Mouse (Mus musculus): ENCODE data around the gene Sec11a. TPM values are rescaled to one million over a fixed set of nuclear protein-coding genes. Genes with fewer than 3 reads are reported as not detected.
A peak's percentile ranks its signal among the peaks of the same experiment; 100 is the strongest.

Sec11a gene
- polyA plus RNA-seq, 1 experiment from 2014 or later: 135 TPM

GRCm38 (mm10) chr7:80885666-80886065 lies 61.9 kb downstream of the Sec11a start:
- no peak overlapping the region for H3K4me2 ChIP-seq
- H3K27me3 ChIP-seq (ENCODE audit: control insufficient read depth, insufficient read depth, low read length): no peaks in the 10 kb centered on the region
- H3K4me1 ChIP-seq (ENCODE audit: control insufficient read depth, insufficient read depth, low read length): peaks cover 11% of the 10 kb centered on the region
- no peak overlapping the region for H3K4me3 ChIP-seq (ENCODE audit: low read depth, low read length)
- no peak overlapping the region for H3K27ac ChIP-seq (ENCODE audit: low read depth, low read length)
- WGBS (ENCODE audit: insufficient replicate concordance): 26% methylated on average over 1 of the region's 1 CpGs
- ATAC-seq (replicated peaks; ENCODE audit: insufficient number of reproducible peaks, low FRiP score, low TSS enrichment): no peak
- peaks cover 2% of the 10 kb centered on the region; the same call in 1 of the 2 replicates for H3K36me3 ChIP-seq (ENCODE audit: control insufficient read depth, insufficient read depth, low read length)
- no peaks in the 10 kb centered on the region for H3K9me3 ChIP-seq (replicated peaks; ENCODE audit: control insufficient read depth, low read length)
- no peak overlapping the region for H3K9ac ChIP-seq (ENCODE audit: low read depth, low read length)

DNA sequence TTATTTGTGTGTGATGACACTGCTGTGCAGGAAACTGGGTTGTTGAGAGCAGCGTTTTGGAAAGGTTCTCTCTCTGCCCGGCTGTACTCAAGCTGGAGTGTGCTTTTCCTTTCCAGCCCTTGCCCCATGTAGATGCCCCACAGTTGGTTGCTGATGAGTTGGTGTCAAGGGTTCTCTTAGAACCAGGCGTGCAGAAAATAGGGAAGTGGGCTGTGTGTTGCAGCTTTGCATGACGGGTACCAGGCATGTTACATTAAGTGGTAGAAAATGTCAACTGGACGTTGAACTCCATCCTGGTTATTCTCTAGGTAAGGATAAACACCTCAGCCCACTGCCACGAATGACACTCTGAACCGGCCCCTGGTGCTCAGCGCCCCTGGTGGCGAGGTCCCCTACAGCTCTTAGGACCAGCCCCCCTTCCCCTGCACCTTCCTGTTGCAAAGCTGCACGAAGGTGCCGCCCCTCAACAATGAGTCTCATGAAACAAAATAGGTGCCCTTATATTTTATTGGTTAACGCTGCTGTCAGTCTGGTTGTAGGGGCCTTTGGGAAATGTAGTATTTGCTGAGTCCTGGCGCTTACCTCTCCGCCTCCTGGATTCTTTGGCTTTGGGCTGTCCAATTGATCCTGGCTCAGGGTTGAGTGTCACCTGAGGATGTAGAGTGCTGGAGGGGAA lies 64.6 kb downstream of the Sec11a start:
- Histone ChIP-seq H3K4me2 (peak overlapping the region; percentile 17), H3K27ac (ENCODE audit: low read depth, low read length) (no peak overlapping the region), H3K27me3 (ENCODE audit: control insufficient read depth, insufficient read depth, low read length) (no peaks in the 10 kb centered on the region), H3K9ac (ENCODE audit: low read depth, low read length) (no peak overlapping the region), H3K36me3 (ENCODE audit: control insufficient read depth, insufficient read depth, low read length) (no peaks in the 10 kb centered on the region; the same call in 1 of the 2 replicates), H3K9me3 (replicated peaks; ENCODE audit: control insufficient read depth, low read length) (no peaks in the 10 kb centered on the region), H3K4me1 (ENCODE audit: control insufficient read depth, insufficient read depth, low read length) (no peaks in the 10 kb centered on the region), H3K4me3 (ENCODE audit: low read depth, low read length) (no peak overlapping the region)
- 22% methylated on average over 14 of the region's 14 CpGs for WGBS (ENCODE audit: insufficient replicate concordance)
- ATAC-seq (replicated peaks; ENCODE audit: insufficient number of reproducible peaks, low FRiP score, low TSS enrichment): peak; percentile 45; the same call in 1 of the 2 replicates

DNA sequence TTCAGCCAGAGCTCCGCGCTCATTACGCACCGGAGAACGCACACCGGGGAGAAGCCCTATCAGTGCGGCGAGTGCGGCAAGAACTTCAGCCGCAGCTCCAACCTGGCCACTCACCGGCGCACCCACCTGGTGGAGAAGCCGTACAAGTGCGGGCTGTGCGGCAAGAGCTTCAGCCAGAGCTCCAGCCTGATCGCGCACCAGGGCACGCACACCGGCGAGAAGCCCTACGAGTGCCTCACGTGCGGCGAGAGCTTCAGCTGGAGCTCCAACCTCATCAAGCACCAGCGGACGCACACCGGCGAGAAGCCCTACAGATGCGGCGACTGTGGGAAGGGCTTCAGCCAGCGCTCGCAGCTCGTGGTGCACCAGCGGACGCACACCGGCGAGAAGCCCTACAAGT lies 71.9 kb downstream of the Sec11a start:
- Histone ChIP-seq H3K4me2 (no peak overlapping the region), H3K36me3 (ENCODE audit: control insufficient read depth, insufficient read depth, low read length) (peaks cover 45% of the 10 kb centered on the region), H3K27me3 (ENCODE audit: control insufficient read depth, insufficient read depth, low read length) (no peaks in the 10 kb centered on the region), H3K4me3 (ENCODE audit: low read depth, low read length) (no peak overlapping the region), H3K9me3 (replicated peaks; ENCODE audit: control insufficient read depth, low read length) (no peaks in the 10 kb centered on the region), H3K4me1 (ENCODE audit: control insufficient read depth, insufficient read depth, low read length) (no peaks in the 10 kb centered on the region), H3K9ac (ENCODE audit: low read depth, low read length) (no peak overlapping the region), H3K27ac (ENCODE audit: low read depth, low read length) (no peak overlapping the region)
- 46% methylated on average over 37 of the region's 37 CpGs for WGBS (ENCODE audit: insufficient replicate concordance)
- no peak for ATAC-seq (replicated peaks; ENCODE audit: insufficient number of reproducible peaks, low FRiP score, low TSS enrichment)

DNA sequence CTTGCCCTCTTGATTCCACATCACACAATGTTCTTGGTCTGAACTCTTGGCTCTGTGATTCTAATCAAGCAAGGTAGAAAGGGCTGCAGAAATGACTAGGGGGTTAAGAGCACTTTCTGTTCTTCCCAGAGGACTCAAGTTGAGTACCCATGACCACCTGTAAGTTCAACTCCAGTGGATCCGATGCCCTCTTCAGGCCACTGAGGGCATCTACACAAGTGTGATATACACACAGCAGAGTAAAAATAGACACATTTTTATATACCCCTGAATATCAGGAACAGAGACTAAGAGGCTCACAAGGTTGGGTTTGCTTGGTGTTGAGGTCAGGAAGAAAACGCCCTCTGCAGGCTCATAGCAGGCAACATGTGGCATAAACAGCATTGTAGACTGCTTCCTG lies 73.9 kb downstream of the Sec11a start:
- Histone ChIP-seq H3K9me3 (replicated peaks; ENCODE audit: control insufficient read depth, low read length) (no peaks in the 10 kb centered on the region), H3K27ac (ENCODE audit: low read depth, low read length) (no peak overlapping the region), H3K4me3 (ENCODE audit: low read depth, low read length) (no peak overlapping the region), H3K9ac (ENCODE audit: low read depth, low read length) (no peak overlapping the region), H3K4me1 (ENCODE audit: control insufficient read depth, insufficient read depth, low read length) (no peaks in the 10 kb centered on the region), H3K4me2 (no peak overlapping the region), H3K27me3 (ENCODE audit: control insufficient read depth, insufficient read depth, low read length) (no peaks in the 10 kb centered on the region), H3K36me3 (ENCODE audit: control insufficient read depth, insufficient read depth, low read length) (peaks cover 59% of the 10 kb centered on the region)
- 83% methylated on average over 2 of the region's 2 CpGs for WGBS (ENCODE audit: insufficient replicate concordance)
- no peak for ATAC-seq (replicated peaks; ENCODE audit: insufficient number of reproducible peaks, low FRiP score, low TSS enrichment)

DNA sequence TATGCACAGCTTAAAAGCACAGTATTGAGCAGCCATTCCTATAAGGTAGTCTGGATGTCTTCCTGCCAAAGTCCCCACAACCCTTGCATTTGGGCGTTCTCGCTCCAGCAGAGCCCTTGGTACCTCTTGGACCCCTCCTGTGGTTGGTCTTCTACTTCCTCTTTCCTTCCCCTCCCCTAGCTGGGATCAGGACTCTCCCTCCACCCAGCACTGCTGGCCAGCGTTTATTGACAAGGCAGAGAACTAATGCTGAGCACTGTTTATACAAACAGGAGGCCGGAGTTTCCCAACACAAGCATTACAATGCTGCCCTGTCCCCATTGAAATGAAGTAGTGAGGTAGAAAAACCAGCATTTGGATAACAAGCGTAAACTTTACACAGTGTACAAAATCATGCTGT lies 74.5 kb downstream of the Sec11a start:
- peaks cover 64% of the 10 kb centered on the region for H3K36me3 ChIP-seq (ENCODE audit: control insufficient read depth, insufficient read depth, low read length)
- ATAC-seq (replicated peaks; ENCODE audit: insufficient number of reproducible peaks, low FRiP score, low TSS enrichment): no peak
- no peaks in the 10 kb centered on the region for H3K9me3 ChIP-seq (replicated peaks; ENCODE audit: control insufficient read depth, low read length)
- no peak overlapping the region for H3K27ac ChIP-seq (ENCODE audit: low read depth, low read length)
- H3K27me3 ChIP-seq (ENCODE audit: control insufficient read depth, insufficient read depth, low read length): no peaks in the 10 kb centered on the region
- no peak overlapping the region for H3K9ac ChIP-seq (ENCODE audit: low read depth, low read length)
- no peak overlapping the region for H3K4me3 ChIP-seq (ENCODE audit: low read depth, low read length)
- WGBS (ENCODE audit: insufficient replicate concordance): 79% methylated on average over 5 of the region's 5 CpGs
- H3K4me1 ChIP-seq (ENCODE audit: control insufficient read depth, insufficient read depth, low read length): no peaks in the 10 kb centered on the region
- H3K4me2 ChIP-seq: no peak overlapping the region

DNA sequence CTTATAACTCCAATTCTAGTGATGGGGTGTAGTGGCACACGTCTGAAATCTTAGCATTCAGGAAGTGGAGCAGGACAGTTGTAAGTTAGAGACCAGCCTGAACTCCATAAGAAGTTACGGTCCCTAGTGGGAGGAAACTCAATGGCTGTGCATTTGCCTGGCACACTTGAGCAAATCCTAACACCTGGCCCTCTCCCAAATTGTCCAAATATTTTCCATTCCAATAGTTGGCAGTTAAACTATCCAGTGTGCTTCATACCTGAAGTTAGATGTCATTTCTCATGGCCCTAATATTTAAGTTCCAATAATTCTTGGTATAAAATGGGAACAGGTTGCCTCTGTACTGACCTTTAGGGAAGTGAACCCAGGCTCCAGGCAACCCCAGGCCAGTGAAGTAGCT lies 78.9 kb downstream of the Sec11a start:
- peaks cover 4% of the 10 kb centered on the region; the same call in 1 of the 2 replicates for H3K4me1 ChIP-seq (ENCODE audit: control insufficient read depth, insufficient read depth, low read length)
- H3K27me3 ChIP-seq (ENCODE audit: control insufficient read depth, insufficient read depth, low read length): no peaks in the 10 kb centered on the region
- no peak overlapping the region for H3K27ac ChIP-seq (ENCODE audit: low read depth, low read length)
- H3K4me2 ChIP-seq: no peak overlapping the region
- 89% methylated on average over 2 of the region's 2 CpGs for WGBS (ENCODE audit: insufficient replicate concordance)
- H3K9ac ChIP-seq (ENCODE audit: low read depth, low read length): no peak overlapping the region
- ATAC-seq (replicated peaks; ENCODE audit: insufficient number of reproducible peaks, low FRiP score, low TSS enrichment): no peak
- peaks cover 50% of the 10 kb centered on the region for H3K36me3 ChIP-seq (ENCODE audit: control insufficient read depth, insufficient read depth, low read length)
- H3K4me3 ChIP-seq (ENCODE audit: low read depth, low read length): no peak overlapping the region
- no peaks in the 10 kb centered on the region for H3K9me3 ChIP-seq (replicated peaks; ENCODE audit: control insufficient read depth, low read length)

GRCm38 (mm10) chr7:80866514-80867147 lies 80.9 kb downstream of the Sec11a start:
- no peaks in the 10 kb centered on the region for H3K27me3 ChIP-seq (ENCODE audit: control insufficient read depth, insufficient read depth, low read length)
- WGBS (ENCODE audit: insufficient replicate concordance): 63% methylated on average over 7 of the region's 7 CpGs
- peaks cover 17% of the 10 kb centered on the region for H3K4me1 ChIP-seq (ENCODE audit: control insufficient read depth, insufficient read depth, low read length)
- no peak for ATAC-seq (replicated peaks; ENCODE audit: insufficient number of reproducible peaks, low FRiP score, low TSS enrichment)
- H3K27ac ChIP-seq (ENCODE audit: low read depth, low read length): no peak overlapping the region
- no peak overlapping the region for H3K9ac ChIP-seq (ENCODE audit: low read depth, low read length)
- H3K4me2 ChIP-seq: no peak overlapping the region
- peaks cover 41% of the 10 kb centered on the region for H3K36me3 ChIP-seq (ENCODE audit: control insufficient read depth, insufficient read depth, low read length)
- H3K9me3 ChIP-seq (replicated peaks; ENCODE audit: control insufficient read depth, low read length): no peaks in the 10 kb centered on the region
- H3K4me3 ChIP-seq (ENCODE audit: low read depth, low read length): no peak overlapping the region

- no peak for ATAC-seq (replicated peaks; ENCODE audit: insufficient number of reproducible peaks, low FRiP score, low TSS enrichment)
- WGBS (ENCODE audit: insufficient replicate concordance): 85% methylated on average over 7 of the region's 7 CpGs
- Histone ChIP-seq H3K4me2 (0 out of 2 replicates have a peak overlapping the region, but pooled peaks have one; percentile 25), H3K9ac (ENCODE audit: low read depth, low read length) (no peak overlapping the region), H3K36me3 (ENCODE audit: control insufficient read depth, insufficient read depth, low read length) (peaks cover 38% of the 10 kb centered on the region), H3K4me1 (ENCODE audit: control insufficient read depth, insufficient read depth, low read length) (peaks cover 19% of the 10 kb centered on the region), H3K4me3 (ENCODE audit: low read depth, low read length) (no peak overlapping the region), H3K27ac (ENCODE audit: low read depth, low read length) (peak overlapping the region; percentile 62; the same call in 1 of the 2 replicates), H3K9me3 (replicated peaks; ENCODE audit: control insufficient read depth, low read length) (no peaks in the 10 kb centered on the region), H3K27me3 (ENCODE audit: control insufficient read depth, insufficient read depth, low read length) (no peaks in the 10 kb centered on the region)
Observed at GRCm38 (mm10) chr7:80865521-80865920, 82.1 kb downstream of the Sec11a start.
